Mouse (Mus musculus) lung, postnatal 0 days (tissue): ENCODE measurements around the gene Ankrd23. TPM values are rescaled to one million over a fixed set of nuclear protein-coding genes. Genes with fewer than 3 reads are reported as not detected.

Experiments
- ATAC-seq: fragments of 200-750 bp; cut with Nextera tagmentation; 2 replicates; pipeline ENCODE4 v1.8.0; 2017; ENCODE audit warnings: moderate library complexity
- DNase-seq: peaks from one replicate; pipeline ENCODE4 v3.0.0-alpha.2; 2016; ENCODE audit warnings: low spot score
- H3K27ac ChIP-seq: fragments of 300-500 bp; sonication (generic); 2 replicates; pipeline ENCODE4 v1.5.1; 2014; ENCODE audit warnings: antibody characterized with exemption, mild to moderate bottlenecking, low read length, mixed read lengths
- H3K27me3 ChIP-seq: fragments of 300-500 bp; sonication (generic); replicated peaks from 2 replicates; pipeline ENCODE4 v1.6.1; 2014; ENCODE audit warnings: low read length, mixed read lengths; ENCODE audit not compliant: insufficient read depth
- H3K36me3 ChIP-seq: fragments of 300-500 bp; sonication (generic); 2 replicates; pipeline ENCODE4 v1.6.1; 2014; ENCODE audit warnings: low read length, mixed read lengths; ENCODE audit not compliant: insufficient read depth
- H3K4me1 ChIP-seq: fragments of 300-500 bp; sonication (generic); 2 replicates; pipeline ENCODE4 v1.6.1; 2014; ENCODE audit warnings: antibody characterized with exemption, low read depth, low read length, mixed read lengths; ENCODE audit not compliant: insufficient read depth
- H3K4me2 ChIP-seq: fragments of 300-500 bp; sonication (generic); replicated peaks from 2 replicates; pipeline ENCODE4 v1.6.1; 2014; ENCODE audit warnings: low read depth, mild to moderate bottlenecking, low read length, moderate library complexity, mixed read lengths
- H3K4me3 ChIP-seq: fragments of 300-500 bp; sonication (generic); 2 replicates; pipeline ENCODE4 v1.5.1; 2014; ENCODE audit warnings: low read depth, low read length
- H3K9ac ChIP-seq: fragments of 300-500 bp; sonication (generic); replicated peaks from 2 replicates; pipeline ENCODE4 v1.6.1; 2014; ENCODE audit warnings: low read depth, mild to moderate bottlenecking
- H3K9me3 ChIP-seq: fragments of 300-500 bp; sonication (generic); 2 replicates; pipeline ENCODE4 v1.6.1; 2016; ENCODE audit warnings: low read length, mixed read lengths
- CTCF ChIP-seq: IDR thresholded peaks from 2 replicates; pipeline ENCODE4 v1.5.1; 2016; ENCODE audit warnings: antibody characterized with exemption, mild to moderate bottlenecking
- EP300 ChIP-seq: IDR thresholded peaks from 2 replicates; pipeline ENCODE4 v1.6.1; 2016; ENCODE audit warnings: antibody characterized with exemption, mild to moderate bottlenecking, control low read depth
- WGBS: fragments of 180-500 bp; shearing (Covaris S2); extraction: QIAGEN DNeasy Blood & Tissue Kit; methylation state at CpG from one replicate; pipeline ENCODE4 v1.1.7; 2014; 5-methylcytosine and 5-hydroxymethylcytosine counted together
- polyA plus RNA-seq: library from polyadenylated mRNA; unstranded; fragments of >200 nt; fragmentation: Nextera tagmentation; extraction: Ambion mirVana; gene quantifications from 2 replicates; pipeline ENCODE4 v1.2.1, GENCODE M21; 2015

Gene Ankrd23
- polyA plus RNA-seq, 1 experiment from 2014 or later, result 6.2 TPM

- DNase-seq (no peak), ATAC-seq (peak; percentile 38)
- Histone ChIP-seq H3K9me3 (no peaks in the 10 kb centered on the region), H3K36me3 (no peaks in the 10 kb centered on the region), H3K27ac (peak overlapping the region; percentile 69), H3K9ac (no peak overlapping the region), H3K4me2 (no peak overlapping the region), H3K4me1 (peaks cover 25% of the 10 kb centered on the region; the same call in 1 of the 2 replicates), H3K4me3 (no peak overlapping the region), H3K27me3 (no peaks in the 10 kb centered on the region)
- TF ChIP-seq CTCF, result no peak
- no peak for TF ChIP-seq EP300
- 27% methylated on average over 2 of the region's 2 CpGs for WGBS
These were observed 35.5 kb upstream of the Ankrd23 start for GRCm38 (mm10) chr1:36572140-36572700.

GRCm38 (mm10) chr1:36571627-36572026 lies 34.9 kb upstream of the Ankrd23 start:
- TF ChIP-seq CTCF (no peak), EP300 (peak; percentile 88)
- H3K4me2 ChIP-seq, result no peak overlapping the region
- no peaks in the 10 kb centered on the region for H3K27me3 ChIP-seq
- H3K9ac ChIP-seq, result no peak overlapping the region
- peak; percentile 84 for DNase-seq
- H3K4me1 ChIP-seq, result peaks cover 25% of the 10 kb centered on the region; the same call in 1 of the 2 replicates
- H3K9me3 ChIP-seq, result no peaks in the 10 kb centered on the region
- peak; percentile 82 for ATAC-seq
- H3K4me3 ChIP-seq, result no peak overlapping the region
- WGBS, result 37% methylated on average over 6 of the region's 6 CpGs
- H3K27ac ChIP-seq, result peak overlapping the region; percentile 69
- no peaks in the 10 kb centered on the region for H3K36me3 ChIP-seq

- no peaks in the 10 kb centered on the region for H3K9me3 ChIP-seq
- H3K4me1 ChIP-seq, result peaks cover 22% of the 10 kb centered on the region; the same call in 1 of the 2 replicates
- WGBS, result 72% methylated on average over 5 of the region's 5 CpGs
- H3K4me3 ChIP-seq, result no peak overlapping the region
- ATAC-seq, result no peak
- H3K27ac ChIP-seq, result peak overlapping the region; percentile 69
- no peaks in the 10 kb centered on the region for H3K36me3 ChIP-seq
- no peak for DNase-seq
- TF ChIP-seq CTCF, result no peak
- no peak for TF ChIP-seq EP300
- no peak overlapping the region for H3K4me2 ChIP-seq
- H3K27me3 ChIP-seq, result no peaks in the 10 kb centered on the region
- no peak overlapping the region for H3K9ac ChIP-seq
These were observed 33.6 kb upstream of the Ankrd23 start for GRCm38 (mm10) chr1:36570320-36570719.

GRCm38 (mm10) chr1:36569694-36570276 lies 33.1 kb upstream of the Ankrd23 start:
- Histone ChIP-seq H3K27me3 (no peaks in the 10 kb centered on the region), H3K9ac (no peak overlapping the region), H3K9me3 (no peaks in the 10 kb centered on the region), H3K36me3 (no peaks in the 10 kb centered on the region), H3K4me1 (peaks cover 21% of the 10 kb centered on the region; the same call in 1 of the 2 replicates), H3K4me3 (no peak overlapping the region), H3K4me2 (no peak overlapping the region), H3K27ac (peak overlapping the region; percentile 69)
- ATAC-seq (no peak), DNase-seq (peak; percentile 31)
- TF ChIP-seq EP300 (no peak), CTCF (no peak)
- WGBS, result 30% methylated on average over 7 of the region's 7 CpGs

DNA sequence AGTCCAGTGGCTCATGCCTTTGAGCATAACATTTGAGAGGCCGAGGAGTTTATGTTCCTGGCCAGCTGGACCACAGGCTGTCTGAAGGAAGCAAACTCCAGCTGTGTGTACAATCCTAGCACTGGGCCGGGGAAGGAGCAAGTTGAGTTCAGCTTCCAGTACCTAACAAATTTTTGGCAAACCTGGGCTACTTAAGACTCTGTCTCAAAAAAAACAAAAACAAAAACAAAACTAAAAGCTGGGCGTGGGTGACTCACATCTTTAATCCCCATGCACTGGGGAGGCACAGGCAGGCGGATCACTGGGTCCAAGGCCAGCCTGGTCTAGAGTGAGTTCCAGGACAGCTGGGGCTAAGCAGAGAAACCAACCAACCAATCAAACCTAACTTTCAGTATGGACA lies 32.1 kb upstream of the Ankrd23 start:
- peak overlapping the region; percentile 69 for H3K27ac ChIP-seq
- no peaks in the 10 kb centered on the region for H3K27me3 ChIP-seq
- no peak overlapping the region for H3K9ac ChIP-seq
- H3K4me1 ChIP-seq, result peaks cover 21% of the 10 kb centered on the region; the same call in 1 of the 2 replicates
- TF ChIP-seq CTCF (no peak), EP300 (no peak)
- 56% methylated on average over 4 of the region's 4 CpGs for WGBS
- H3K4me3 ChIP-seq, result no peak overlapping the region
- ATAC-seq, result no peak
- no peaks in the 10 kb centered on the region for H3K9me3 ChIP-seq
- DNase-seq, result no peak
- H3K4me2 ChIP-seq, result no peak overlapping the region
- H3K36me3 ChIP-seq, result no peaks in the 10 kb centered on the region

GRCm38 (mm10) chr1:36567818-36568603 lies 31.3 kb upstream of the Ankrd23 start:
- Histone ChIP-seq H3K27ac (peak overlapping the region; percentile 69; the same call in 1 of the 2 replicates), H3K4me3 (no peak overlapping the region), H3K9me3 (no peaks in the 10 kb centered on the region), H3K4me1 (peaks cover 18% of the 10 kb centered on the region; the same call in 1 of the 2 replicates), H3K4me2 (no peak overlapping the region), H3K9ac (no peak overlapping the region), H3K36me3 (no peaks in the 10 kb centered on the region), H3K27me3 (no peaks in the 10 kb centered on the region)
- TF ChIP-seq CTCF, result no peak
- TF ChIP-seq EP300, result no peak
- WGBS, result 48% methylated on average over 21 of the region's 21 CpGs
- no peak for DNase-seq
- ATAC-seq, result no peak
